Mouse (Mus musculus) hindbrain, postnatal 0 days (tissue): ENCODE data around the gene Rpl26. TPM values are rescaled to one million over a fixed set of nuclear protein-coding genes. Genes with fewer than 3 reads are reported as not detected.

Experiments used
- ATAC-seq: fragments of 200-750 bp; cut with Nextera tagmentation; 2 replicates; pipeline ENCODE4 v1.8.0; 2017; ENCODE audit warnings: mild to moderate bottlenecking, moderate TSS enrichment, moderate library complexity
- DNase-seq: peaks from one replicate; pipeline ENCODE4 v3.0.0-alpha.2; 2015; ENCODE audit warnings: low spot score
- H3K27ac ChIP-seq: fragments of 300-500 bp; sonication (generic); 2 replicates; pipeline ENCODE4 v1.5.1; 2014; ENCODE audit warnings: mild to moderate bottlenecking
- H3K27me3 ChIP-seq: fragments of 300-500 bp; sonication (generic); 2 replicates; pipeline ENCODE4 v1.6.1; 2014; ENCODE audit warnings: low read length, mixed read lengths; ENCODE audit not compliant: insufficient read depth
- H3K36me3 ChIP-seq: fragments of 300-500 bp; sonication (generic); 2 replicates; pipeline ENCODE4 v1.6.1; 2014; ENCODE audit warnings: low read length, mixed read lengths; ENCODE audit not compliant: insufficient read depth
- H3K4me1 ChIP-seq: fragments of 300-500 bp; sonication (generic); 2 replicates; pipeline ENCODE4 v1.6.1; 2014; ENCODE audit warnings: antibody characterized with exemption, low read length, mixed read lengths; ENCODE audit not compliant: insufficient read depth
- H3K4me2 ChIP-seq: fragments of 300-500 bp; sonication (generic); 2 replicates; pipeline ENCODE4 v1.6.1; 2014; ENCODE audit warnings: low read depth, mild to moderate bottlenecking, low read length, moderate library complexity, mixed read lengths
- H3K4me3 ChIP-seq: fragments of 300-500 bp; sonication (generic); 2 replicates; pipeline ENCODE4 v1.5.1; 2014; ENCODE audit warnings: low read length
- H3K9ac ChIP-seq: fragments of 300-500 bp; sonication (generic); replicated peaks from 2 replicates; pipeline ENCODE4 v1.6.1; 2014; ENCODE audit warnings: mild to moderate bottlenecking, low read length, moderate library complexity, mixed read lengths
- H3K9me3 ChIP-seq: fragments of 300-500 bp; sonication (generic); 2 replicates; pipeline ENCODE4 v1.6.1; 2016; ENCODE audit warnings: low read length, mixed read lengths
- CTCF ChIP-seq: IDR thresholded peaks from 2 replicates; pipeline ENCODE4 v1.5.1; 2016; ENCODE audit warnings: antibody characterized with exemption, control low read depth, low read depth
- WGBS: fragments of 180-500 bp; shearing (Covaris S2); extraction: QIAGEN DNeasy Blood & Tissue Kit; methylation state at CpG from one replicate; pipeline ENCODE4 v1.1.7; 2014; 5-methylcytosine and 5-hydroxymethylcytosine counted together
- polyA plus RNA-seq: library from polyadenylated mRNA; unstranded; fragments of >200 nt; fragmentation: Nextera tagmentation; extraction: Ambion mirVana; gene quantifications from 2 replicates; pipeline ENCODE4 v1.2.1, GENCODE M21; 2015
- total RNA-seq: library from RNA; depleted of rRNA; stranded (reverse); fragments of >200 nt; gene quantifications from 2 replicates; pipeline ENCODE4 v1.2.3, GENCODE M21; 2014

Gene Rpl26
- total and polyA plus RNA-seq, 2 experiments from 2014 or later, result 608 to 1,103 TPM

GRCm38 (mm10) chr11:68888653-68889052 is 12.7 kb upstream of the Rpl26 start:
- whole genome bisulfite sequencing, result 90% methylated on average over 2 of the region's 2 CpGs
- TF ChIP-seq CTCF, result no peak
- no peak for ATAC-seq

GRCm38 (mm10) chr11:68890625-68891024 is 10.8 kb upstream of the Rpl26 start:
- no peak overlapping the region for H3K9ac ChIP-seq
- no peak overlapping the region for H3K4me3 ChIP-seq
- H3K4me2 ChIP-seq, result no peak overlapping the region
- no peaks in the 10 kb centered on the region for H3K4me1 ChIP-seq
- no peaks in the 10 kb centered on the region for H3K27me3 ChIP-seq
- DNase-seq, result peak; percentile 4
- no peak for ATAC-seq
- H3K36me3 ChIP-seq, result no peaks in the 10 kb centered on the region
- TF ChIP-seq CTCF, result no peak
- WGBS, result 36% methylated on average over 2 of the region's 2 CpGs
- no peak overlapping the region for H3K27ac ChIP-seq
- no peaks in the 10 kb centered on the region for H3K9me3 ChIP-seq

More at GRCm38 (mm10) chr11:68888653-68889052, 12.7 kb upstream of the Rpl26 start:
- no peak overlapping the region for H3K4me3 ChIP-seq
- H3K4me2 ChIP-seq, result no peak overlapping the region
- H3K27ac ChIP-seq, result no peak overlapping the region
- no peaks in the 10 kb centered on the region for H3K36me3 ChIP-seq
- H3K27me3 ChIP-seq, result no peaks in the 10 kb centered on the region
- H3K4me1 ChIP-seq, result no peaks in the 10 kb centered on the region
- no peak overlapping the region for H3K9ac ChIP-seq
- no peaks in the 10 kb centered on the region for H3K9me3 ChIP-seq
- DNase-seq, result no peak

DNA sequence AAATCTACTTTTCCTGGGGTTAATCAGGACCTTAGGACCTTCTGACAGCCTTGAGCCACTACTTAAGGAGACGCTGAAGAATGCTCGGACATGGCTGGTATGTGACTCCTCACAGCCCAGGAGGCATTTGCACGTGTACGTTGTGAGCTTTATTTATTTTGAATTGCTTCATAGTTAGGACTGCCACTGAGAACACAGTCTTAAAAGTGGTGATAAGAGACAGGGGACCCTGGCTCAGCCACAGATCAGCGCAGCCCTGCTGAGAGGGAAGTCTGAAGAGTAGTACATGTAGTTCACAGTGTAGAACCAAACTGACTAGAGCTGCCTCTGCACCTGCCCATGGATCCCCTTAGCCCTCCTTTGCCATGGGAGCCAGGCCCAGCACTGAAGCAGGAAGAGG is 9.6 kb upstream of the Rpl26 start:
- TF ChIP-seq CTCF, result no peak

DNA sequence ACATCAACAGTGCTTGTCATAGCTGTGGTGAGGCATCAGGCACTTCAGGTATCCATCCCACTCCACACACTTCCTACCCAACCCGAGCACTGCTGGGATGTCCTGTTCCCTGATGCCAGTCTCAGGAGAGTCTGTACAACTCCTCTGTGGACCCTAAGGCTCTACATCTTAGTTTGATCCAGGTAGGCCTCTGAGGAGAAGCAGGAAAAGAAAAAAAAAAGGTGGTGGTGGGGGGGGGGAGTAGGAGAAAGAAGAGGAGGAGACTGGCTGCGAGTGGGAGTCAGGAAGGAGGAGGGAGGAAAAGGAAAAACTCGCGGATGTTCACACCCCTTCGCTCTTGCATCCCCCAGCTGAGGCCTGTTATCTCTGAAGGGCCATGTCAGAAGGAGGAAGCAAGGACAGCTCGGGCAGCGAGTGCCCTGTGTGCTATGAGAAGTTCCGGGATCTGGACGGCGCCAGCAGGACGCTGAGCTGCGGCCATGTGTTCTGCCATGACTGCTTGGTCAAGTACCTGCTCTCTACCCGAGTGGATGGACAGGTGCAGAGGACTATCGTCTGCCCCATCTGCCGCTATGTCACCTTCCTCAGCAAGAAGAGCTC is 9.1 kb upstream of the Rpl26 start:
- 80% methylated on average over 15 of the region's 15 CpGs for WGBS
- DNase-seq, result no peak
- no peak overlapping the region for H3K4me2 ChIP-seq
- H3K4me1 ChIP-seq, result no peaks in the 10 kb centered on the region
- TF ChIP-seq CTCF, result no peak
- H3K27me3 ChIP-seq, result no peaks in the 10 kb centered on the region
- no peaks in the 10 kb centered on the region for H3K9me3 ChIP-seq
- H3K4me3 ChIP-seq, result no peak overlapping the region
- ATAC-seq, result no peak
- no peak overlapping the region for H3K27ac ChIP-seq
- no peak overlapping the region for H3K9ac ChIP-seq
- H3K36me3 ChIP-seq, result no peaks in the 10 kb centered on the region

More for the DNA sequence above, 9.6 kb upstream of the Rpl26 start:
- H3K9me3 ChIP-seq, result no peaks in the 10 kb centered on the region
- no peak overlapping the region for H3K4me2 ChIP-seq
- no peak for ATAC-seq
- no peaks in the 10 kb centered on the region for H3K27me3 ChIP-seq
- WGBS, result 86% methylated on average over 5 of the region's 5 CpGs
- DNase-seq, result no peak
- H3K4me1 ChIP-seq, result no peaks in the 10 kb centered on the region
- no peaks in the 10 kb centered on the region for H3K36me3 ChIP-seq
- no peak overlapping the region for H3K4me3 ChIP-seq
- no peak overlapping the region for H3K9ac ChIP-seq
- no peak overlapping the region for H3K27ac ChIP-seq

- 78% methylated on average over 12 of the region's 12 CpGs for WGBS
- ATAC-seq, result no peak
Measured at GRCm38 (mm10) chr11:68893911-68894464, 7.4 kb upstream of the Rpl26 start.

DNA sequence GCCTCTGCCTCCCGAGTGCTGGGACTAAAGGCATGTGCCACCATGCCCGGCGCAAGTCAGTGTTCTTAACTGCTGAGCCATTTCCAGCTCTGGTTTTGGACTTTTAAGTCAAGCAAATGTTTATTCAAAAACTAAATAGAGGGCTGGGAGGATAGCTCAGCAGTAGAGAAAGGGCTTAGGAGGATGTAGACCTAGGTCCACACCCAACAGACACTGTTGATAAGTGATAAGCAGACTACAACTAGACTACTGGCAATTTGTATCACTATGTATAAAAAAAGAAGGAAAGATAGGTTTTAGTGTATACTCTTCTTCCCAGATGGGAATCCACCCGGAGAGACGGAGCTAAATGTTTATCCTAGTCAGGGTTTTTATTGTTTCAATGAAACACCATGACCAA is 5.1 kb upstream of the Rpl26 start:
- Histone ChIP-seq H3K9me3 (no peaks in the 10 kb centered on the region), H3K9ac (no peak overlapping the region), H3K27me3 (no peaks in the 10 kb centered on the region), H3K4me1 (no peaks in the 10 kb centered on the region), H3K4me3 (no peak overlapping the region), H3K36me3 (no peaks in the 10 kb centered on the region), H3K4me2 (no peak overlapping the region), H3K27ac (no peak overlapping the region)
- no peak for DNase-seq
- no peak for ATAC-seq
- WGBS, result 92% methylated on average over 5 of the region's 5 CpGs
- TF ChIP-seq CTCF, result no peak

More at GRCm38 (mm10) chr11:68893911-68894464, 7.4 kb upstream of the Rpl26 start:
- Histone ChIP-seq H3K4me1 (no peaks in the 10 kb centered on the region), H3K9me3 (no peaks in the 10 kb centered on the region), H3K27ac (no peak overlapping the region), H3K4me2 (no peak overlapping the region), H3K36me3 (no peaks in the 10 kb centered on the region), H3K27me3 (no peaks in the 10 kb centered on the region), H3K9ac (no peak overlapping the region), H3K4me3 (no peak overlapping the region)
- no peak for TF ChIP-seq CTCF
- DNase-seq, result no peak

DNA sequence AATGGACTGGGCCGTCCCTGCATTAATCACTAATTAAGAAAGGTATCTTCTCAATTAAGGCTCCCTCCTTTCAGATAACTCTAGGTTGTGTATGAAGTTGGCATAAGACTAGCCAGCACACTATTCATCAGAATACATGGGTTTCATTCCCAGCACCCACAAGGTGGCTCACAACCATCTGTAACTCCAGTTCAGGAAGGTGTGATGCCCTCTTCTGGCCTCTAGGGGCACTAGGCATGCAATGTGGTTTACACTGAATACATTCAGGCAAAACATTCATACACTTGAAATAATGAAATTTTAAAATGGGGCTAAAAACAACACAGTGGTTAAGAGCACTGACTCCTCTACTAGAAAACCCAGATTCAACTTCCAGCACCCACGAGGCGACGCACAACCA is 4.3 kb upstream of the Rpl26 start:
- Histone ChIP-seq H3K9ac (no peak overlapping the region), H3K36me3 (no peaks in the 10 kb centered on the region), H3K4me1 (no peaks in the 10 kb centered on the region), H3K27me3 (no peaks in the 10 kb centered on the region), H3K4me3 (no peak overlapping the region), H3K27ac (no peak overlapping the region), H3K4me2 (no peak overlapping the region), H3K9me3 (no peaks in the 10 kb centered on the region)
- ATAC-seq, result no peak
- DNase-seq, result peak; percentile 51
- WGBS, result 42% methylated on average over 4 of the region's 4 CpGs
- peak; percentile 79 for TF ChIP-seq CTCF
